Mouse (Mus musculus): ENCODE data around the gene Paqr8.

Gene Paqr8

GRCm38 (mm10) chr1:20951799-20952198 is 61.4 kb downstream of the Paqr8 start:
- in situ Hi-C loops (cut with MboI, MseI) = no loop called here

- in situ Hi-C loops (cut with MboI, MseI) = no loop called here
Observed at GRCm38 (mm10) chr1:20954876-20955275, 64.5 kb downstream of the Paqr8 start.

GRCm38 (mm10) chr1:20969642-20970041 is 79.2 kb downstream of the Paqr8 start:
- in situ Hi-C loops (cut with MboI, MseI) = no loop called here

GRCm38 (mm10) chr1:20973389-20973788 is 83.0 kb downstream of the Paqr8 start:
- in situ Hi-C loops (cut with MboI, MseI) = no loop called here

- in situ Hi-C loops (cut with MboI, MseI) = no loop called here
Observed at GRCm38 (mm10) chr1:20974341-20975135, 84.1 kb downstream of the Paqr8 start.

GRCm38 (mm10) chr1:20980553-20980952 is 90.1 kb downstream of the Paqr8 start:
- in situ Hi-C loops (cut with MboI, MseI) = no loop called here

GRCm38 (mm10) chr1:20981764-20982163 is 91.4 kb downstream of the Paqr8 start:
- in situ Hi-C loops (cut with MboI, MseI) = no loop called here

- in situ Hi-C loops (cut with MboI, MseI) = no loop called here
Observed at GRCm38 (mm10) chr1:20984103-20984502, 93.7 kb downstream of the Paqr8 start.

GRCm38 (mm10) chr1:20984582-20984981 is 94.2 kb downstream of the Paqr8 start:
- in situ Hi-C loops (cut with MboI, MseI) = no loop called here

GRCm38 (mm10) chr1:20986378-20987056 is 96.1 kb downstream of the Paqr8 start:
- in situ Hi-C loops (cut with MboI, MseI) = no loop called here
